Mouse (Mus musculus): Measurements from ENCODE around the gene Galnt7.
"Not testable (repeated sequence)": the region's sequence is repeated elsewhere in the genome, so short reads cannot be mapped to it uniquely, and the experiment has no call there.

The Galnt7 gene

DNA sequence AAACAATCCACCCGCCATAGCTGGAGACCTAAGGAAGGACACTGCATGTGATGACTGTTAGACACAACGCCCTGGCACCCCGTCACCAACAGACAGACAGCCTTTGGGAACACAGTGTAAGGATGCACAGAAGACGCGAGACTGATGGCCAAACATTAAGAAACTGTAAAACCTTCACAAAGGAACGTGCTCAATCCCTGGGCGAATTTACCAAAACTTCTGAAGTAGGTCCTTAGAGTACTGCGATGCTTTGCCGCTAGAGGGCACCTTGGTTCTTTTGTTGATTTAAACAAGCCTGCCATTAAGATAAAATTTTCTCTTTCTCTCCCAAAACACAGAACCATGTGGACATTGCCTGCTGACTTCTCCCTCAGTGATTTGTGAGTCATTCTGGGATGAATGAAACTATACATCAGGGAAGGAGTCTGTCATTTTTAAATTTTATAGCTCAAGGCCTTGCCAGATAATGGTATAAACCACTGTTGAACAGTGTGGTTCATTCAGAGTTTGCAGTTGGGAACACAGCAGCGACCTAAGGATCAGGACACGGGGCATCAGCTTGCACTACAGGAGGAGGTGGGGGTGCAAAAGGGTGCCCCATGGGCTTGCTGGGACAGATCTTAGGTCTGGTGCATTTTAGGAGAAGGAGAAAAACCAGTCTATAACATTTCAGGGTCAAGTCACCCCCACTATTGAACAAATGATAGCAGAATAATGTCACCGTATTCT is 112.6 kb downstream of the Galnt7 start:
- DNase-seq (ENCODE audit: low spot score in 2 of 2): peak in 1 of 2 experiments; percentile 61

DNA sequence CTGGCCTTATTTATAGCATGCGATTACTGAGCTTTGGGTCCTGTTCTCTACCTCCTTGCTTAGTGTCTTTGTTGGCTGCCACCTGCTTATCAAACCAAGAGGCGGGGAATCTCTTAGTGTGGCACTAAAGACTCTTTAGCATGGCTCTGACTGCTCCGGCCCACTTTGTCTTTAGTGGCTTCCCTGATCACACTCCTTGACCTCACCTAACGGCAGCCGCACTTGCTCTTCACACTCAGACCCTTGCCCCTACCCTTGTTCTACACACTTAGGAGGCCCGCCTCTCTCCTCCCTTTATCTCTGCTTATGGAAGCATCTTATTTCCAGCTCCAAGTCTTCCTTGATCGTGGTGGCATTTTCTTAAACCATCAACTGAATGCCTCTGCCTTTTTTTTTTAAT is 114.2 kb downstream of the Galnt7 start:
- DNase-seq (ENCODE audit: low spot score in 2 of 2): no peak

DNA sequence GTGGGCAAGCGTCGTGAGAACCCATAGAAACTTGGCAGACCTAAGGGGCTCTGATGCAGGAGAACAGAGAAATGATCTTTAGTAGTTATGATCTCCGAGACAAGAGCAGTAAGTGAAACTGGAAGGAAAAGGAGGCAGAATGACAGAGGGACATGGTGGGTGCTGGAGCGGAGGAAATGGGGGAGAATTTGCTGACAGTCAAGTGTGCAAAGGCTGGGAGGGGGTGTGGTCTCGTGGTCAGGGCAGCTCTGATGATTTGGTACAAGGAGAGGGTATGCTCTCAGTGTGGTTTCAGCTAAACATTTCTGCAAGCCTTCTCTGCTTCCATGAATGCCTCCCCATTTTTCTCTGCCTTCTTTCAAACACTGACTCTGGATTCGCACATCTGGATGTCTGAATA is 116.7 kb downstream of the Galnt7 start:
- DNase-seq (ENCODE audit: low spot score in 2 of 2): no peak

DNA sequence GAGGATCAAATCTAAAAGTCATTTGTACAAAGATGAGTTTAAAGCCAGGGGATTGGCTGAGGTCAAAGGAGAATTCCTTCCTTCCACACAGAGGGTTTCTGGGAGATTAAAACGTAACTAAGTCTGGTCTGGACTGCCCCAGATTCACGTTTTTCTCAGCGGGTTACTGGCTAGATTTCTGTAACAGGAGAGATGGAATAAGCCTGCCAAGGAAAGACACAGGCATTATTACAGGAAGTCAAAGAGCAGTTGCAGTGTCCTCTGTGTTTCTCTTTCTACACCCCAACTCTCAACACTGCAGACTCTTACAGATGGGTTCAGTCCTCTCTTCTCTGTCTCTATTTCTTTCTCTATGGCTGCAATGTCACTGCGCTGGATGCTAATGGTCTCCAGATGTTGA is 118.3 kb downstream of the Galnt7 start:
- no peak for DNase-seq (ENCODE audit: low spot score in 2 of 2)

DNA sequence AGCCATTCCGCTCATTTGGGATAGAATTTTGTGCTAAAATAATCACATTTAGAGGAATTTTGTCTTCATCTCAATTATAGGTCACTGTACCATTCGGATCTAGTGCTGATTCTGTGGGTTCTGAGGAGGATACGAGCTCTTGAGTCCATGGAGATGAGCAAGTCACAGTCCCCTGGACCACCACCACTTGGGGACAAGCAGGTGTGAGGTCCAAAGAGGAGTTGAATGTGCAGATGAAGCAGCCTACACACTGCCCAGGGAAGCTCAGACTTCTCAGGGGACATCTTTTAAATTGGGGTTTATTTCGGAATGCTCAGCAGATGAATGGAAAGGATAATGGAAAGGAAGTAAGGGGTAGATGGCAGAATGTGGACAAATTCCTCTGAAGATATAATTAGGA is 119.7 kb downstream of the Galnt7 start:
- DNase-seq (ENCODE audit: low spot score in 2 of 2): no peak

DNA sequence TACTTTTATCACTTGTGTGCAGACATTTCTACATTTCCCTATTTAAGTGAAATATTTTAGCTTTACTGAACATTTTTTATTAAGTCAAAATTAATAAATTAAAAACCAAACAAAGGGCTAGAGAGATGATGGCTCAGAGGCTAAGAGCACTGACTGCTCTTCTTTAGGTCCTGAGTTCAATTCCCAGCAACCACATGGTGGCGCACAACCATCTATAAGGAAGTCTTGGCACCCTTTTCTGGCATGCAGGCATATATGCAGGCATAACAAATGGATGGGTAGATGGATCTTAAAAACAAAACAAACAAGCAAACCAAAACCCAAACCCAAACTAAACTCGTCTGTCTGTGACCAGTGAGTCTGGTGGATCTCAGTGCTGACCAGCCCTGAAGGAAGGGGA is 120.6 kb downstream of the Galnt7 start:
- no peak for DNase-seq (ENCODE audit: low spot score in 2 of 2)

DNA sequence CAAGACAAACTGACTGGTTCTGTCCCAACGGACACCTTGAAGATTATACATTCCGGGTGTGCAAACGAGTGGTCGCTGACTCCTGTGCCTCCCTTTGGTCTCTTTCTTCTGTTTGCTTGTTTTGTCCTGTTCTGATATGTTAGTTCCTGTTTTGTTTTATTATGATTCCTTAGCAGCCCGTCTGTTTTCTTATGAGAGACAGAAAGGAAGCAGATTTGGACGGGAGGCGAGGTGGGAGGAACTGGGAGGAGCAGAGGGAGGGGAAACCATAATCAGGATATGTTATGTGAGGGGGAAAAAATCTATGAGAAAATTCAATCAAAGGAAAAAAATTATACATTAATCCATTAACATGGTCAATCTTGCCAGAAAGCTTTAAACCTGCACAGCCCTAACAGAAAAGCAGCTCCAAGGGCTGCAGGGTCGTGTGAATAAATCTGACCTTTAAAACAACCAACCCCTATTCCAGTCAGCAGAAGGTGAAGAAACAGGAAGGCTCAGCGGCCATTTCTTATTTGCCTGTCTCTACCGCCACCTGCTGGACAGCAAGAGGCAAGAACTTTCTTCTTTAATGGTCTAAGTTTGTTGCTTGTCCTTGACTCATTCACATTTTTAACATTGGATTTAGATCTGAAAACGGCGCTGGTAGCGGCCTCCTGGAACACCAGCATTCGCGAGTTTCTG is 122.0 kb downstream of the Galnt7 start:
- DNase-seq (ENCODE audit: low spot score in 2 of 2): peak; percentile 67 to 88

DNA sequence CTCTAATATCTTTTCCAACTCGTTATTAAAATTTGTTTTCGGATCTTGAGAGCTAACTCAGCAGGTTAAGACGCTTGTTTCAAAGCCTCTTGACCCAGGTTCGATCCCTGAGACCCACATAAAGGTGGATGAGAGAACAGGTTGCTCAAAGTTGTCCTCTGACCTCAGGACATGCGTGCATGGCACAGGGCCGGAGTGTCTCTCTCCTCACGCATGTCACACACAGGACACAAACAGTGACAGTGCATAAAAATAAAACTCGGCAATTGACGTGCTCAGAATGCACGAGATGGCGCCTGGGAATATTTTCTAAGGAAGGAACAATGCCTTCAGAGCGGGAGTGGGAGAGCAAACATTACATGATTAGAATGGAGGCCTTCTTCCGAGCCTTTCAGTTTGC is 122.6 kb downstream of the Galnt7 start:
- DNase-seq (ENCODE audit: low spot score in 2 of 2): peak in 1 of 2 experiments; percentile 10

DNA sequence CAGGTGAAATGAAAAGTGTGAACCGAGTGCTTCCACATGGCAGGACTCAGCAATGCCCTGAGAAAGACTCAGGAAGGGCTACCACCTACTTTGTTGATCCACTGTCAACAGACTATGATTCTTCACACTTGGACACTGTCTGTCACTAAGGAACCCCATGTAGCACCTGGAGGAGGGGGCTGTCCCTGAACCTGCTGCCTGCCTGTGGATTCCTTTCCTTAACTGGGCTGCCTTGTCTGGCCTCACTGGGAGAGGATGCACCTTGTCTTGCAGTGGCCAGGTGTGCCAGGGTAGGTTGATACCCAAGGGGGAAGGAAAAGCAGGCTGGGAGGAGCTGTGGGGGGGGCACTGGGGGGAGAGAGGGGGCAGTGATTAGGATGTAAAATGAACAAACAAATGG is 124.8 kb downstream of the Galnt7 start:
- no peak for DNase-seq (ENCODE audit: low spot score in 2 of 2)

DNA sequence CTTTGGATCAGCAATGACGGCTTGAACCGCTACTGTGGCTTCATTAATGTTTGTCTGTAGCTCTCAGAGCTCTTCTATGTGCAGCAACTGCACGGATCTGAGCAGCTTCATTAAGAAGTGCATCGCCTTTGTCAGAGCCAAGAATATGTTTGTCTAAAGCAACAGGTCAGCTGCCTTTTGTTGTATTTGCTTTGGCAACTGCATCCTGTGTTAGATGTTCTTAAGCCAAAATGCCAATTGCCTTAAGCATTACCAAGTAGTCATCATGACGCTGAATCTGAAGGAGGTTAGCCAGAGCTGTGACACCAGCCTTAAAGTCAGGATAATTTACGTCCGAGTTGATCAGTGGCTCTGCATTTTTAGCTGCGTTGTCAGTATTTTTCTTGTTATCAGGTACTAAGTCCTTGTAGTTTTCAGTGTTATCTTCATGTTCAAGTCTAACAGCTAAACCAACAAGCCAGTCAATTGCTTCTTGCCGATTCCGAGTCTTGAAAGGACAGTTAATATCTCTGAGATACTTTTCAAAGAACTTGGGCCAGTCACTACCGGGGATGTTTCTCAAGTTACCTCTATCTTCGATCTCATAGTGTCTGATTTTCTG is 132.5 kb downstream of the Galnt7 start:
- no peak for DNase-seq (ENCODE audit: low spot score in 2 of 2)

DNA sequence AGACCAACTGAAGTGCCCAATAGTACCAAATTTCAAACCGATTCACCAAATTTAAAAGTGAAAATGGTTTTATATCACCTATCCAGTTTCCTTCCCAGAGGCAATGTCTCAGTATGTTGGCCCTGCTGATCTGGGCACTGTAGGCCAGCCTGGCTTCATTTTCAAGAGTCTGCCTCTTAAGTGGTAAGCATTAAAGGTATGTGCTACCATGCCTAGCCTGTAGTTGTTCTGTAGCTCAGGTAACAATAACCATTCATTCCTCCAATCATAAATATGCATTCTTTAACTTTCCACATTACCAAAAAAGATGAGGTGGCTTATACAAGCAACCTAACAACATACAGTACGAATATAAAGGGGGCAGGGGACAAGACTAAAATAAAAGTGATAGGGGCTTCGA is 135.1 kb downstream of the Galnt7 start:
- no peak for DNase-seq (ENCODE audit: low spot score in 2 of 2)

DNA sequence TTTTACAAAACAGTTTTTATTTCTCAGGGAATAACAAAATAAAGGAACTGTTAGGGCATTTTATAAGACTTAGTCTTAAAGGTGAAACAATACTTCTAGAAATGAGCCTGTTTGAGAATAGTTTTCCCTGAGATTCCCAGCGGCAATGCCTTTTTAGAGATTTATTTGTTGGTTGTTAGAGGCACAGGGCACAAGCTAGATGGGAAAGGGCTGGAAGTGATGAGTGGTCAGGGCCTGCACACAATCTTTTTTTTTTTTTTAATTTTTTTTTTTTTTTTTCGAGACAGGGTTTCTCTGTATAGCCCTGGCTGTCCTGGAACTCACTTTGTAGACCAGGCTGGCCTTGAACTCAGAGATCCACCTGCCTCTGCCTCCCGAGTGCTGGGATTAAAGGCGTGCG is 136.1 kb downstream of the Galnt7 start:
- DNase-seq (ENCODE audit: low spot score in 2 of 2): not testable (repeated sequence)

DNA sequence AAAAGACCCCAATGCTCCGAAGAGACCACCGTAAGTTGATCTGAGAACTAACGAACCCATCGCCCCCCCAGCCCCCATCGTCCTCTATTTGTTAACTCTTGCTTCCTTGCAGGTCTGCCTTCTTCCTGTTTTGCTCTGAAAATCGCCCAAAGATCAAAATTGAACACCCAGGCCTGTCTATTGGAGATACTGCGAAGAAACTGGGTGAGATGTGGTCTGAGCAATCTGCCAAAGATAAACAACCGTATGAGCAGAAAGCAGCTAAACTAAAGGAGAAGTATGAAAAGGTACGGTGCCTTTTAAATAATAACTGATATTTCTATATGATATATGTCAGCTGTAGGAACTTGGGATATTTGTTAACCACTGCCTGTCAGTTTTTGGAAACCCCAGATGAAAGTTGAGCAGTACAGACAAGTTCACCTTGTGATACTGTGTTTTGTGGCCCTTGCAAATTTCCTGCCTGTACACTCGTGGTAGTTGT is 139.6 kb downstream of the Galnt7 start:
- DNase-seq (ENCODE audit: low spot score in 2 of 2): not testable (repeated sequence)

DNA sequence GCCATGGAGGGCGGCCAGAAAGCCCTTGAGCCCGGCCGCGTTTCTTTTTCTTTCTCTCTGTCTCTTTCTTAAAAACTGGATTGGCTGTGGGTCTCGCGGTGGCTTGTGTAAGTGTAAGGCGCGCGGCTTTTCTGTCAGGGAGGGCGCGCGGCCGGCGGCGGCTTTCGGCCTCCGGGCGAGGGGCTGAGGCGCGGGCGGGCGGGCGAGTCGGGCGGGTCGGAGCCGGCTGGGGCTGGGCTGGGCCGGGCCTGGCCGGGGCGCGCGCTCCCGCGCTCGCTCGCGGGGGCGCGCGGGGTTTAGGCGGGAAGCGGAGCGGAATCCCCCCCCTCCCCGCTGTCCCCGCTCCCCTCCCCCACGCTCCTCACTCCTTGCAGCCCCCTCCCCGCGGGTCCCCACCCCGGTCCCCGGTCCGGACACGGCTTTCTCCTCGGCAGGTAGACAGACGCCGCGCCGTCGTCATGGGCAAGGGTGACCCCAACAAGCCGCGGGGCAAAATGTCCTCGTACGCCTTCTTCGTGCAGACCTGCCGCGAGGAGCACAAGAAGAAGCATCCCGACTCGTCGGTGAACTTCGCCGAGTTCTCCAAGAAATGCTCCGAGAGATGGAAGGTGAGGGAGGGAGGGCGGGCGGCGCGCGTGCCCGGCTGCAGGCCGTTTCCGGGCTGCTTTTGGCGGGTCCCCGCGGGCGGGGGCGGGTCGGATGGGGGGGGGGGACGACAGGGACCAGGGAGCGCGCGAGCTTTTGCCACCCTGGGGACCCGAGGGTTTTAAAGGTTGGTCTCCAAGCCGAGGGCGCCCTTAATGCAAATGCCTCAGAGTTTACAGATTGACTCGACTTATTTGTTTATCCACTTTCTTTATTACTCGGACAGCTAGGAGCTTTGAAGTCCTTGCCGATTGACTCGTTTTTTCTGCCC is 140.4 kb downstream of the Galnt7 start:
- DNase-seq (ENCODE audit: low spot score in 2 of 2): peak in 1 of 2 experiments; percentile 44

DNA sequence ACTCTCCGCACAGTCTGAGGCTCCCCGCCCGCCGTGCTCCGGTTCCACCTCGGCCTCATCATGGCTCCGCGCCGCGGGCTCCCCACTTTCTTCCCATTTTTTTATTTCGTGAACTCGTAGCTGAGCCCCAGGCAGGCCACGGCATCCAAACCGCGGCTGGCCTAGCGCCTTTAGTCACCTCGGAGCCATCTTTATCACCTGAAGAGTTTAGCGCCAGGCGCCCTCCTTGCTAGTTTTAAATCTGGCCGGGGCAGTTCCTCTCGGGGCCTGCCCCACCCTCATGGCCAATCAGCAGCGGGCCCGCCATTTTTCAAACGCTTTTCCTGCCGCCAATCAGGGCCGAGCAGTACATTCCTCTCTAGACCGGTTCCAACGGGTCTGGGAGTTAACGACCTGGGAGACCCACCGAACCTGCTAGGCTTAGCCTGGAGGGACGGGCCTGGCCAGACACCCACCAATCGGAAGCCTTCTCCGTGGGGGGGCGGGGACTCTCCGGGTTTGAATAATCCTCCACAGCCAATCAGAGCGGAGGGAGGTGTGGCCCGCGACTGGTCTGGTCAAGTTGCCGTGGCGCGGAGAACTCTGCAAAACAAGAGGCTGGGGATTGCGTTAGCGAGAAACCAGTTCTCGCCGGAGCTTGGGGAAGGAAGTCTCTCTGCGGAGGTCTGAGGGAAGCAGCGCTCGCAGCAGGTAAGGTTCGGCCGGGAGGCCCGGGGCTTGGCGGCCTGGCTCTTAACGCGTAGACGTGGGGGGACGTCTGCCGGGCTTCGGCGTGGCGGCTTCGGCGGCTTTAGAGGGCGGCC is 141.3 kb downstream of the Galnt7 start, which contains the start of gene Hmgb2:
Gene Hmgb2, plus strand, starts transcription at position 592 of the 803 bp plus-strand sequence.
- peak; percentile 100 for DNase-seq (ENCODE audit: low spot score in 2 of 2)

DNA sequence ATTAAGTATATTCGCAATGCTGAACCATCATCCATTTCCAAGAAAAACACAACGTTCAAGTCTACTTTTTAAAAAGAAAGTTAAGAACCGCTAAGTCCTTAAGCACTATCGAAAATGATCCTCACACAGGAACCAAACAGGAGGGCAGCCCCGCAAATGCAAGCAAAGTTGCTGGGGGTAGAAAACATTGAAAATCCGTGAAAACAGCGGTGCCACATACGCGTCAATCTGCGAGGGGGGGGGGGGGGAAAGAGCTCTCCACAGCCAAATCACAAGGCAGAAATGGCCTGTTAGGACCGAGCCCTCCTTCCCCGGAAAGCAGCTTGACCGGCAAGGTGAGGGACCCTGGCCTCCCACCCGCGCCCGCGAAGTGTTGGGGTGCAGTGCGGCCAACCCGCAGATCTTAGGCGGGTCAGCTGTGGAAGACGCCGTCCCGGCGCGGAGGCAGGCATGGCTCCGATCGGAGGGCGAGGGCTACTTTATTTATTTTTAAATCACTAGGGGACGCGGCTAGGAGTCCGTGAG is 142.0 kb downstream of the Galnt7 start:
- no peak for DNase-seq (ENCODE audit: low spot score in 2 of 2)

DNA sequence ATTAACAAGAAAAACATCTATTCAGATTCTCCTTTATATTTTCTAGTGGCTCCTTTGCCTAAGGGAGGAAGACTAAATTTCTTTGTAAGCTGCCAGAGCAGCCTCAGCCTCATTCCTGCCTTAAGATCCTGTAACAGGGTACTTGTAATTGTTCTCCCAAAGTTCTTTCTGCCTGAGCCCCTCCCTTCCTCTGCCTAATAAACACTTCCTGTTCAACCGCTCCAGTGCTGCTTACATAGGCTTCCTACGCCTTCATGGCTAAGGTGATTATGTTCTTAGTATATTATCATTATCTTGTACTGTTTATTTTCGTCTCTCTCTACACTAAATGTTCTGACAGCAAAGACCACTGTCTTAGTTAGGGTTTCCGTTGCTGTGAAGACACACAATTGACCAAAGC is 144.2 kb downstream of the Galnt7 start:
- DNase-seq (ENCODE audit: low spot score in 2 of 2): peak in 1 of 2 experiments; percentile 46

DNA sequence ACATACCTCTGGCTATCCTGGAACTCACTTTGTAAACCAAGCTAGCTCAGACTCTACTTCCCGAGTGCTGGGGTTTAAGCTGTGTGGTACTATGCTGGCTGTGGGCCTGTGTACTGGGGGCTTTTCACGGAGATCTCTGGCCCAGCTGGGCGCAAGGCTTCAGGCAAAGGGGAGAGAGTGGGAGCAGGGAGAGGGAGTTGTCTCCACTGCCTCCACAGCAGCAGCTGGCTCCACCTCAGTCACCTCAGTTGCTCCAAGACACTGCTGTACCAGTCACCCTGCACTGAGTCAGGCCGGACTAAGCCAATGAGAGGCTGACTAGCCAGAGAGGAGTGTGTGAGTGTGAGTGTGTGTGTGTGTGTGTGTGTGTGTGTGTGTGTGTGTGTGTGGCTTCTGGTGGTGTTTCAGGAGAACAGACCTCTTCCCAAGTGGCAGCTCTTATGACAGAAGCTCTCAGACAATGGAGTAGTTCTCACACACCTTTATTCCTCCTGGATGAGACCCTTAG is 145.2 kb downstream of the Galnt7 start:
- DNase-seq (ENCODE audit: low spot score in 2 of 2): no peak

DNA sequence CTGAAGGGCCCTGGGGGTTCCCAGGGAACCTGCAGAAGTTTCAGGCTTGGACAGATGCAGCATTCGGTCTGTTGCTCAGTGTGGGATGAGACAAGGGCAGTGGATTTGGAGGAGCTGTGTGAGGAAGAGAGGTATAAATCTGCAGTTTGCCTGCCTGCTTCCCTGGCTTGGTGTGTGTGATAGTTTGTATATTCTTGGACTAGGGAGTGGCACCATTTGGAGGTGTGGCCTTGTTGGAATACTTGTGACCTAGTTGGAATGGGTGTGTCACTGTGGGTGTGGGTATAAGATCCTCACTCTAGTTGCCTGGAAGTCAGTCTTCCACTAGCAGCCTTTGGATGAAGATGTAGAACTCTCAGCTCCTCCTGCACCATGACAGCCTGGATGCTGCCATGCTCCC is 147.3 kb downstream of the Galnt7 start:
- DNase-seq (ENCODE audit: low spot score in 2 of 2): not testable (repeated sequence)

DNA sequence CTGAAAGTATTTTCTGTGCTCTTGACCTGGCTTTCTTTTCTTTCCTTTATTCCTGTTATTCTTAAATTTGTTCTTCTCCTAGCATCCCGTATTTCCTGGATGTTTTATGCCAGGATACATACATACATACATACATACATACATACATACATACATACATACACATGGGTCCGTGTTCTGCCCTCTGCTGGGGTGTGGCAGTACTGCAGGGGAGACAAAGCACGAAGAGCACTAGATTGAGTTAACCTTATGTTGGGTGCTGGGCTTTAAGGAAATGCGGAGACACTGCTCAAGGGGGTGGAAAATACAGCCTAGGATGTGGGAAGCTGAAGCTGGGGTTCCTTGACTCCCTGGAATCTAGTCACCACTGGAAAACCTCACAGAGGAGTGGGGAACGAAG is 149.2 kb downstream of the Galnt7 start:
- peak in 1 of 2 experiments; percentile 27 for DNase-seq (ENCODE audit: low spot score in 2 of 2)
